Mouse (Mus musculus) adipose tissue, adult 10 weeks (tissue): ENCODE data around the gene Ccdc189. TPM values are rescaled to one million over a fixed set of nuclear protein-coding genes. Genes with fewer than 3 reads are reported as not detected.

Source experiments
- polyA plus RNA-seq: library from polyadenylated mRNA; stranded (reverse); fragments of 350-450 nt; fragmentation: Illumina TruSeq; extraction: RNeasy Lipid Tissue Mini Kit (QIAGEN cat#74804); gene quantifications from one replicate; pipeline ENCODE4 v1.2.3, GENCODE M21; 2014; ENCODE audit warnings: low read depth, low replicate concordance

Gene Ccdc189
- polyA plus RNA-seq = 22.1 TPM

DNA sequence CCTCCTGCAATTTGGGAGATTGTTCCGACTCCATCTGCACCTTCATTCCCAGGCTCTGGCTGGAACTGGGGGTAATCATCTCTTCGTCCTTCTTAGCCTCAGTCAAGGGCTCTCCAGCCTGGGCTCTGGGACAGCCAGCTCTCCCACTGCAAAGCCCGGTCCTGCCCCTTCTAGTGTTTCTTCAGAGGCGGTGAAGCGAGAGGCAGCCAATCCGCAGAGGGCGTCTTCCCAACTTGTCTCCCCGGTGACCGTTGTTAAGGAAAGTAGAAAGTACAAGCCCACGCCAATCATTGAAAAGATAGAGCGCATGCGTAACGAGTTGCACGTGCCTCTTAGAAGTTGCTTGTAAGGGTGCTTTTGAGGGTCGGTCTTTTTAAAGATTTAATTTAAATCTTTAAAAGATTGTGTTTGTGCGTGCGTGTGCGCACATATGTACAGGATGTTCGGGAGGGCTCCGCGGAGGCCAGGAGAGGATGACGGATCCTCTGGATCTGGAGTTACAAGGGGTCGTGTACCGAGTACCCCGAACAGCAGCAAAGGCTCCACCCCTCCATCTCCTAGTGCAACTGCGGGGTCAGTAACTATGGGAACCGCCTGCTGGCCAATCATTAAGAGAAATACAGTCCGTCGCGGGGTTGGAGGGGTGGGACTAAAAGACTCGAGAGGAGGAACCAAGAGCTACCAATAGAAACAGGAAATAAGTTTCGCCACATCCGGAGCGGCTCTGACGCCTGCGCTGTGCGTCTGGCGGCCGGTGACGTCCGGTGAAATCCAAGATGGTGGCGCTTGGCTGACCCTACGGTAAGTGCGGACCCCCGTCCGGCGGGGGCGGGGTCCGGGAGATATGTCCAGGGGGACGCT is at the start of gene Ccdc189, which contains the start of gene Rnf40:
TSS of gene Ccdc189 (minus strand) at position 585 of the 861 bp plus-strand sequence.
TSS of gene Rnf40 (plus strand) at position 757 of the 861 bp plus-strand sequence.

DNA sequence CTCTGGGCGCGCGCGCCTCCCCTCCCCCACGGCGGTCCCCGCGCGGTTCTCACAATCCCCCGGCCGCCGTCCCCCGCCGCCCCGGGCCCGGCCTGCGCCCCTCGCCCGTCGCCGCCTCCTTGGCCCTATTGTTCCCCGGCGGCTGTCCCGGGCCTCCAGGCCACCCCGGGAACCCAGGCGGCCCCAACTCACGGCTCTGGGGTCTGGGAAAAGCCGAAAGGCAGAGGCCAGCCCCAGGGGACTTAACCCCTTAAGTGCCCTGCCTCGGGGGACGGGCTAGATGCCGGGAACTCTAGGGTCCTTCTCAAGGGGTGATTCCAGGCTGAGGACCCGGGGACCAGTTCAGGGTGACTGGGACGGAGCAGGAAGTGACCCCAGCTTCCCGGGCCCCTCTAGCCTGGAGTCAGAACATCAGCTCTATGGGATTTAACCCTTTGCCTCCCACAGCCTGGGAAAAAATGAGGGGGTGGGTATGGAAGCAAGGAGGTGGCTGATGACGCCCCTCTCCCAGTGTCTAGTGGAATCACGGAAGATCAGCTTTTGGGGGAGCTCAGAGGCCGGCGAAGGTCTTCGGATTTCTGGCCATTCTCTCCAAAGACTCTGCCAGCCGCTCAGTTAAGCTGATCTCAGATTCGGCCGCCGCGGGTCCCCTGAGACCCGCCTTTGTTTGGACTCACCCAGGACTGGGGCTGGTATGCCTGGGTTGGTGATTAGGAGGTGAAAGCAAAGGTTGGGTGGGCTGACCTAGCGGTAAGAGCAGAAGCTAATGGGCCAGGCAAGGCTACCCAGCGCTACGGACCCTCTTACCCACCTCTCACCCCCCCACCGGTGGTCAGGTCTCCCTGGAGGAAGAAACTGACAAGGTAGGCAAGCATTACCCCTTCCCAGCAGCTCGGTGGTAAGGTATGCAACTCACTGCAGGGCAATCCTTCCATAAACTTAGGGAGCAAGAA is 26.8 kb upstream of the Ccdc189 start, which contains the start of gene Zfp629:
TSS of gene Zfp629 (minus strand) at position 907 of the 953 bp plus-strand sequence.

GRCm38 (mm10) chr7:127572895-127573471 is 15.4 kb downstream of the Ccdc189 start, which contains the start of gene Phkg2:
Gene Phkg2 (plus strand): TSS chr7:127573340.

GRCm38 (mm10) chr7:127561340-127561858 is 27.0 kb downstream of the Ccdc189 start, which contains the start of gene Tmem265:
Gene Tmem265 (plus strand): TSS chr7:127561390.

Other genes with a start within 250 kb of the Ccdc189 start
- 16.7 TPM for gene Zfp768, start 243.0 kb downstream of the Ccdc189 start, polyA plus RNA-seq
- gene Zfp747, start 212.5 kb downstream of the Ccdc189 start, polyA plus RNA-seq = 6.3 TPM
- gene 9130019O22Rik, start 201.4 kb downstream of the Ccdc189 start, polyA plus RNA-seq = 4.3 TPM
- 8.3 TPM for gene E430018J23Rik, start 195.0 kb downstream of the Ccdc189 start, polyA plus RNA-seq
- 6.0 TPM for gene Zfp764, start 181.8 kb downstream of the Ccdc189 start, polyA plus RNA-seq
- 13.5 TPM for gene Zfp688, start 166.5 kb downstream of the Ccdc189 start, polyA plus RNA-seq
- 3.0 TPM for gene Zfp689, start 139.4 kb downstream of the Ccdc189 start, polyA plus RNA-seq
- 43.6 TPM for gene Prr14, start 129.0 kb downstream of the Ccdc189 start, polyA plus RNA-seq
- gene Fbrs, start 109.4 kb downstream of the Ccdc189 start, polyA plus RNA-seq = 56.2 TPM
- 18.2 TPM for gene Srcap, start 76.6 kb downstream of the Ccdc189 start, polyA plus RNA-seq
- gene Gm42715, start 69.0 kb downstream of the Ccdc189 start, polyA plus RNA-seq = 12.8 TPM
- gene Tmem265, start 27.2 kb downstream of the Ccdc189 start, polyA plus RNA-seq = not detected
- 83.6 TPM for gene Phkg2, start 15.3 kb downstream of the Ccdc189 start, polyA plus RNA-seq
- 33.6 TPM for gene Rnf40, start 172 bp upstream of the Ccdc189 start, polyA plus RNA-seq
- 14.8 TPM for gene Zfp629, start 27.2 kb upstream of the Ccdc189 start, polyA plus RNA-seq
- 26.6 TPM for gene Bcl7c, start 120.3 kb upstream of the Ccdc189 start, polyA plus RNA-seq
- gene Ctf1, start 124.1 kb upstream of the Ccdc189 start, polyA plus RNA-seq = 11.1 TPM
- gene Ctf2, start 143.6 kb upstream of the Ccdc189 start, polyA plus RNA-seq = not detected
- 20.0 TPM for gene Fbxl19, start 155.9 kb upstream of the Ccdc189 start, polyA plus RNA-seq
- gene Orai3, start 181.2 kb upstream of the Ccdc189 start, polyA plus RNA-seq = 28.1 TPM
- 21.7 TPM for gene Setd1a, start 188.1 kb upstream of the Ccdc189 start, polyA plus RNA-seq
- gene Gm49388, start 197.0 kb upstream of the Ccdc189 start, polyA plus RNA-seq = not detected
- 98.2 TPM for gene Hsd3b7, start 212.0 kb upstream of the Ccdc189 start, polyA plus RNA-seq
- gene Stx4a, start 235.7 kb upstream of the Ccdc189 start, polyA plus RNA-seq = 96.8 TPM
- gene Stx1b, start 236.0 kb upstream of the Ccdc189 start, polyA plus RNA-seq = 20.3 TPM